Mouse (Mus musculus): ENCODE measurements around the gene Cdc25a.

Cdc25a gene

DNA sequence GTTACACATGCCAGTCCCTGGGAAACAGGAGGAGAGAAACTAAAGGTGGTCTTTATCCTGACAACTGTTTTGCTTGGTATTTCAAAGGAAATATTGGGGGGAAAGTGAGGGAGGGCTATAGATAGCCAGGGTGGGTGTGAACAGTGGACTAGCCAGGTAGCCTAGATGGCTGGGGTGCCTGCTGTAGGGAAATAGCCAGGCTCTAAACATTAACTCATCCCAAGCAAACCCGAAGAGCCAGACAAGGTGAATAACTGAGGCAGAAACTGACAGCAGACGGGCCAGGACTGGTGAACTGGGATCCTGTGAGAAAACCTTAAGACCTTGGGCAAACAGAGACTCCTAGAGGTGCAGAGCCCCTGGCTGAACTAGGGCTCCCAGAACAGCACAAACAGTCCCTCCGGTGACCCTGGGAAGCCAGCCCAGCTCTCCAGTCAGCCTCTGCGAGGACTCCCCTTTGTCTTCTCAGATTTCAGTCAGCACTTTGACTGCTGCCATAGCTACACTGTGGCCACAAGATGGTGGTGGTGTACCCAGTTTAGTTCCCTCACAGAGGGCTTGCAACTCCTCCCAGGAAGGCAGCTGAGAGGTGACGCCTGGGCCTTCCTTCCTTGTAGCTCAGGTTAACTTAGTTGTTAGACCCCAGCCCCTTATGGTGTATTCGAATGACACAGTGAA is 19.2 kb downstream of the Cdc25a start:
- no peak for DNase-seq (ENCODE audit: low spot score)

DNA sequence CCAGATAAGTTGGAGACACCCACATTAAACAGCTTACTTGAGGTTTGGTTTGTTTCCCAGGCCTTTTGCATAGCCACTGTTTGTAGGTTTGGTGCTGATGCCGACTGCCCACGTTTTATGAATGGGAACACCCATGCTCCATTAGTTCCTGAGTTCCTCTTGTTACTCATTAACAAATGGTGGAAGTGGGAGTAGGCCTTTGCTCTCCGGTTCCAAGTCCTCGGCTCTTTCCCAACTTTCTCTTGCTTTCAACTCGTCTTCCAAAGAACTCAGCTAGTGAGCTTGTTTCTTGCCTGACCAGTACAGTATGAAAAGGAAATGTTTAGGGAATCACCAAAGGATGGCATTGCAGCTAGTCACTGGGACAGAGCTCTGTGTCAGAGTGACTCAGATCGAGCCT is 20.2 kb downstream of the Cdc25a start:
- DNase-seq (ENCODE audit: low spot score), result no peak

DNA sequence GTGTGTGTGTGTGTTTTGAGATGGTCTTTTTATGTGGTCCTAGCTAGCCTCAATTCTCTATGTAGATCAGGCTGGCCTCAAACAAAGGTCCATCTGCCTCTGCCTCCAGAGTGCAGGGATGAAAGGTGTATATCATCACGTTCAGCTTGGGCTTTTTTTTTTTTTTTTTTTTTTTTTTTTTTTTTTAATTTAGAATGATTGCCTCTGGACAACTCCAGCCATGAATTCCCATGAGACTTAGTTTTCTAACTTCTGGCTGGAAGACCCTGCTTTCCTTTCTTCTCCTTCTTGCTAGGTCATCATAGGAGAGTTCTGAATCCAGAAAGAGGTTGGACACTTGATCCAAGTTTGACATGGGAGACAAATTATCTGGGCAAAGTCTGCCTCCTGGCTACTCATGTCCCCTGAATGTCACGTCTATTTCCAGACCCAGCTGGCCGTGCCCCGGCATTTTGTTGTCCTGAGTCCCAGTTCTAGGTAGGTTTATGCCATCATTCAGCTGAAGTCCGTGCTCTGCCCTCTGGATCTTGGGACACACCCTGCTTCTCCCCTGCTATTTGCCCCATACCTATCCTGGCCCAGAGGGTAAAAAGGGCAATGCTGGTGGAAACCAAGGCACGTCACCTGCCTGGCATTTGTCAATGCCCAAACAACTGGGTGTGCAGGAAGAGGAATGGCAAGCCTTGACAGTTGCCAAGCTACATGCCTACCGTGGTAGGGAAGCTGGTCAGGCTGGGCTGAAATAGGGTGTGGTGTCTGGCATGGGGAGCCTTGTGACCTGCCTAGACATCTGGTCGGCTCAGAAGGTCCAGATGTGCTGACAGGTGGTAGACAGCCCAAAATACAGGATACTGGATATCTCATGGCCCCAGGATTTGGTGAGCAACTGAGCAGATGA is 21.1 kb downstream of the Cdc25a start:
- DNase-seq (ENCODE audit: low spot score), result no peak

DNA sequence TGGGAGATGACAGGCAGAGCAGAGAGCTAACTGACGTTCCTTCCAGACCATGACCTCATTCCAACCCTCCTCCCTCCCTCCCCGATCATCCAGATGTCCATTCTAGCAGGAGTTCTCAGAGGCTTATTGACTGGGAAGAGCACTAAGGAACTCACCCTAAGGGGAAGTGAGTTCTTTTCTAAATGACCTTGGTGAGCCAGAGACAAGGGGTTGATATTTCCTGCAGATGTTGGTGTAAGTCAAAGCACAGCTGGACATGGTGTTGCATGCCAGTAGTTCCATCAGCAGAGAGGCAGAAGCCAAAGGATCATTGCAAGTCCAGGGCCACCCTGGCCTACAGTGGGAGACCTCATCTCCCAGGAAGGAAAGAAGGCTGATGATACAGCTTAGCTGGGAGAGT is 22.6 kb downstream of the Cdc25a start:
- no peak for DNase-seq (ENCODE audit: low spot score)

DNA sequence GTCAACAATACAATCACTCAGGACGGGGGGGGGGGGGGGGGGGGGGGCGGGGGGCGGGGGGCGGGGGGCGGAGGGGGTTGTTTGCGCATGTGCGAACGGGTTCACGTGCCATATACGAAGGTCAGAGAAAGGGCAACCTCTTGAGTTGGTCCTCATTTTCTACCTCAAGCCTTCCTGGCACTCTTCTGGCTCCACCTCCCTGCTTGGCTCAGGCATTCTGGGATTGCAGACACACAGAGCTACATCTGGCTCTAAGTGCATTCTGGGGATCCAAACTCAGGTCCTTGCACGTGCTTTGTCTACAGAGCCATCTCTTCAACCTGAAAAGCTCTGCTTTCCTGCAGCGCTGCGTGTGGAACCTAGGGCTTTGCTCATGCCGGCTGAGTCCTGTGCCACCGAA is 24.0 kb downstream of the Cdc25a start:
- no peak for DNase-seq (ENCODE audit: low spot score)

DNA sequence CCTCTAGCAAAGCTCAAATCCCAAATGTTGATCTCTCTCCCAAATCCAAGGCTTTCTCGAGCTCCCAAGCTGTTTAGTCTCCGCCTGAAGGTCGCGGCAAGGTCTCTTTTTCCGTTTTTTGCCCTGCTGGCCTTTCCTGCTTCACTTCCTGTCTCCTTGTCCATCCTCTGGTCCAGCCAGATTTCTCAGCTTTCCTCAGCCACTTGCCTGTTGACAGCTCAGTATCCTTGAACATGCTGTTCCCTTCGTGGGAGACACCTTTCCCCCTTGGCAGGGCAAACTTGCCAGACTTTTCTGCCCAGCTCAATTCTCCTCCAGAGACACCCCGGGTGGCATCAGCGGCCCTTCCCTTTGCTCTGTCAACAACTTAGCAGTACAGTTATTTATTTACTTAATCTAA is 24.4 kb downstream of the Cdc25a start:
- DNase-seq (ENCODE audit: low spot score), result no peak

DNA sequence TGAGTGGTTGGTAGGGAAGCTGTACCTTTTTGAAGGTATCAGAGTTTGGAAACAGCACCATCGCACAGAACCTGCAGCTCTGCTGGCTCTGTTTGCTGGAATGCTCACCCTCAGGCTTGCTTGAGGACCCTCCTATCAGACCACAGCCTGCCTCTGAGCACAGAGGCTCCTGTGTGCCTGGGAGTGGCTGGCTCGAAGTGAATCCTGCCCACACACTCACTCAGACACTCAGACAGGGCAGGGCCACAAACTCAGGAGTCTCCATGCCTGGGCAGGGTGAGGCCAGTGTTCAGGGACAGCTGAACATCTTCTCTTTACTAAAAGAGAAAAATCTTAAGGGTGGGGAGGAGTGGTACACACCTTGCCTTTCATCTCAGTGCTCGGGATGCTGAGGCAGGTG is 25.2 kb downstream of the Cdc25a start:
- no peak for DNase-seq (ENCODE audit: low spot score)

DNA sequence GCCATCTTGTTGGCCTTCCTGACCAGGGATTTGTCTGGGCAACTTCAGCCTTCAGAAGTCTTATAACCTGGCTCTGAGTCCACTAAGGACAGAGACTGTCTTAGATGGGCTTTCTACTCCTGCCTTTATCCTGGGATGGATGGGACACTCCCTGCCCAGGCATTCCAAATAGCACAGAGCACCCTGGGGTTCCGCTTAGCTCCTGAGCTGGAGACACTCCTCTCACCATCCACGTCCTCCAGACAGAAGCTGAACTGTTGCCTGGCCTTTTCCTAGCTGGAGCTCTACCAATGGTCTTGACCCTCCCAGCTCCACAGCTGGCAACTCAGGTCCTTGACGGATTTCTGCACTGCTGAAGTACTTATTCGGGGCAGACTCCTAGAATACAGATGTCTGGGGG is 26.9 kb downstream of the Cdc25a start:
- no peak for DNase-seq (ENCODE audit: low spot score)

DNA sequence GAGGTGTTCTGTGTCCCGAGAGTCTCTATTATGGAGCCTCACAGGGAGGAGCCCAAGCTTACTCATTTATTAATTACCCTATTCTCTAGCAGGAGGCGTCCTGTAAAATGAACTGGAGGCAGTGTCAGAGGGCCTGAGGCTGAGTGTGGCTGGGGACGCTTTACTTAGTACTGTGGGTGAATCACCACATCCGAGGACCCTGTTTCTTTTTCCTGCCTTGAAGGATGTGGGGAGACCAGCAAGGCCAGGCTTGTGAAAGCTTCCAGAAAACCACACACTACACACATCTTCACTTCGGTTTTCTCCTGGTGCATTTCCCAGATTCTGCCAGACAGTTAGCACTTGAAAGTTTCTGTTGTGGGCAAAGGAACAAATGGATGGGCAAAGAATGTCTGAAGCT is 27.4 kb downstream of the Cdc25a start:
- DNase-seq (ENCODE audit: low spot score), result no peak

DNA sequence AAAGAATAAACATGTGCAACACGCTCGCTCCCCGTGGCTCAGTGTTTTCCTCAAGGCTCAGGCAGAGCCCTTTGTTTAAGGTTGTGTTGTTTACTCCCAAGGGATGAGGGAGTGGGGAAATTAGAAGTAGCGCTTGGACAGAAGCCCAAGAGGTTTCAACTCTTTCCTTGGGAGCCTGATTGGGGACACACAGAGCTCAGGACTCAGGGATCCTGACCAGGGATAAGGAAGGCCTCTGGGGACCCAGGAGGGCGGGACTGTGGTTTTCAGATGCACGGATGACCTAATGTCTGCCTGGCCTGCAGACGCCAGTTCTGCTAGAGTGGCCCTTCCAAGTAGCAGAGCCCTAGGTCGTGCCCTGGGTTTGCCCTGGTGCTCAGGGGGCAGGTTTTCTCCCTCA is 31.9 kb downstream of the Cdc25a start:
- no peak for DNase-seq (ENCODE audit: low spot score)

DNA sequence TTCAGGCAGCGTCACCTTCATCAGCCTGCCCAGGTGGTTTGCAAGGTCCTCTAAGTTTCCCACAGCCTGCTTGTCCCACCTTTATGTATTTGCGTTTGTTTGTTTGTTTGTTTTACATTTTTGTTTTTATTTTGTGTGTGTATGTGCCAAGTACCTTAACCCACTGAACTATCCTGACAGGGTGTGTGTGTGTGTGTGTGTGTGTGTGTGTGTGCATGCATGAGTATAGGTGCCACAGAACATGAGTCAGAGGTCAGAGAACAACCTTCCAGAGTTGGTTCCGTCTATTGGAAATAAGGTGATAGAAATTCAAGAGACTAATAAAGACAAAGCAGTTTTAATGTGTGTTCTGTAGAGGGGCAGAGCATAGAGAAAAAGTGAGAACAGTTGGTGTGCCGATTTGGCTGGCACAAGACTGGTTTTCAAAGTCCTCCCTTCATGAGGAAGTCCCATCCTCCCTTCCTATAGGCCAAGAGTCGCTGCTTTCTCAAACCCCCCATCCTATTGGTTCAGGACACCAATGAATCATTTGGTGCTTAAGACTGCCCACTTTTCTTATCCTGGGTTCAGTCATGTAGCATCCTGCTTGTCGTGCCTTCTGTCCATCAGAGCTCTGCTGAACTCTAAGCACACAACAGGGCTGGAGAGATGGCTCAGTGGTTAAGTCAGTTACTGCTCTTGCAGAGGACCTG is 32.5 kb downstream of the Cdc25a start:
- DNase-seq (ENCODE audit: low spot score), result no peak

DNA sequence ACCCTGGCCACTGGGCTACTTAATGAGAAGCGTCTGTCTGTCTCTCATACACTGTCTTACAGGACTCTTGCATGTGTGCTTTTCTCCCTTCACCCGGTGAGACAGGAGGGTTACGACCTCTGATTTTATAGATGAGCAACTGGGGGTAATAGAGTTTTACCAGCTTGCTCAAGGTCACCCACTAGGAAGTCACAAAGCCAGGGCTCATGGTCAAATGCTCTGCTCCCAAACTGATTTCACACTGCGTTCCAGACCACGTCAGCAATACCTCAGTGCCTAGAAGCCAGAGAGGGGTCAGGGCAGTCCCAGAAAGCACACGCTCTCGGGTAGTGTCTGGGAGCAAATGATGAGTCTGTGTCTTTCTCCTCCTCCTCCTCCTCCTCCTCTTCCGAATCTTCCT is 33.7 kb downstream of the Cdc25a start:
- no peak for DNase-seq (ENCODE audit: low spot score)

DNA sequence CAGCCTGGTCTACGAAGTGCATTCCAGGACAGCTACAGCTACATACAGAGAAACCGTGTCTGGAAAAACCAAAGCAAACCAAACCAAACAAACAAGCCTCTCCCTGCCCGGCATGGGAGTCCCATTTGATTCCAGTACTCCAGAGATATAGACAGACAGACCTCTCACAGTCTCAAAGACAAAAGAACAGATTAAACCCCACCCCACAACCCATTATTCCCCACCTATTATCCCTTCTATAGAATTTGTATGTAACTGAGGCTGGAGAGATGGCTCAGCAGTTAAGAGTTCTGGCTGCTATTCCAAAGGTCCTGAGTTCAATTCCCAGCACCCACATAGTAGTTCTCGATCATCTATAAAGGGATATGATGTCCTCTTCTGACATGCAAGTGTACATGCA is 34.5 kb downstream of the Cdc25a start:
- no peak for DNase-seq (ENCODE audit: low spot score)

DNA sequence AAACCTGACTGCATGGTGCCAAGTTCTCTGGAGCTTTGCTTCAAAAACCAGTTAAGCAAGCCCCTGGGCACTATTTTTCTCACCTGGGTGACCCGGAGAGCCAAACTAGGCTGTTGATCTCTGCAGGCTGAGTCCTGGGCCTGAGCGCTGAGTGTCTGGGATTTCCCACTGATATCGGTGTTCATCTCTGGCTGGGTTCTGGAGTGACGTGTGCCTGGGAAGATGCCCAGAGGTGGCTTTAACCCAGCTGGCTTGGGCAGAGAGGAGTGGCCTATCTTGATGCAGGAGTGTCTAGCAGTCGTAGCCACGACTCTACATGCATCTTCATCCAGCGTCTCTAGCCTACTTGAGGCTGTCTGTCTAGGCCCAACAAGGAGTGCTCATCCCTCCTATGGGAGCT is 36.4 kb downstream of the Cdc25a start:
- no peak for DNase-seq (ENCODE audit: low spot score)

DNA sequence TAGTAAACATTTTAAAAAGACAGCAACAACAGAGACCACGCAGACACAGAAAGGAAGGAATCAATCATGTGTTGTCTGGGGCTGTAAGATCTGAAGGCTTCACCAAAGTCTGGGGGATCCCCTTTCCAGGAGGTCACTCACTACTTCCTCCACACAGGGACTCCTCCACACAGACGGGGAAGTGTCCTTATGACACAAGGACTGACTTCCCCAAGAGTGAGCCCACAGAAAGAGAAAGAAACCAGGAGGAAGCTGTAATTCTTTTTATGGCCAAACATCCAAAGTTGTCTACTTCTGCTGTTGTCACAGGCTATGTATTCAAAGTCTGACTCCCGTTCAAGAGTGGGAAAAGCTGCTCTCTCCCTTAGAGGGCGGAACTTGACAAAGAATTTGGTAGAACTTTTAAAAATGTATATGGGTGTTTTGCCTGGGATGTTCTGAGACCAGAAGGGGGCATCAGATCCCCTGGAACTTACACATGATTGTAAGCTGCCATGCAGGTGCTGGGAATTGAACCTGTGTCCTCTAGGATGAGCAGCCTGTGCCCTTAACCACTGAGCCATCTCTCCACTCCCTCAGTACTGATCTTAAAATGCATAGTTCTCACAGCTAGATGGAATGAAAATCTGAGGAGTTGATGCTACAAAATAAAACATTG is 39.0 kb downstream of the Cdc25a start:
- DNase-seq (ENCODE audit: low spot score), result no peak

DNA sequence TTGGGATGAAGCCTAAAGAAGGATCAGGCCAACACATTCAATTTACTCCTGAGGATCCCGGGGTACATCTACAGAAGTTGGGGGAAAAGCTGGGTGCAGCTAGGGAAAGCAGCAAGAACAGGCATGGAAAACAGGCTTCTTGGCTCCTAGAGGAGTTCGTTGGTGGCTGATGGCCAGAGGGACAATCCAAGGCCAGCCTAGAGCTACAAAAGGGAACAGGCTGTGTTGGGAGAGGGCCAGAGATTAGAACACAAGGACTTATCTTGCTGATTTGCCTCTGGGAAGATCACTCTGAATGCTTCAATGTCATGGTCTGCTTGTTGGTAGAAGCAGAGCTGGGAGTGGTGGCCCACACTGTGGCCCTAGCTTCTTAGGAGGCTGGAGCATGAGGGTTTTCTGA is 42.6 kb downstream of the Cdc25a start:
- no peak for DNase-seq (ENCODE audit: low spot score)

DNA sequence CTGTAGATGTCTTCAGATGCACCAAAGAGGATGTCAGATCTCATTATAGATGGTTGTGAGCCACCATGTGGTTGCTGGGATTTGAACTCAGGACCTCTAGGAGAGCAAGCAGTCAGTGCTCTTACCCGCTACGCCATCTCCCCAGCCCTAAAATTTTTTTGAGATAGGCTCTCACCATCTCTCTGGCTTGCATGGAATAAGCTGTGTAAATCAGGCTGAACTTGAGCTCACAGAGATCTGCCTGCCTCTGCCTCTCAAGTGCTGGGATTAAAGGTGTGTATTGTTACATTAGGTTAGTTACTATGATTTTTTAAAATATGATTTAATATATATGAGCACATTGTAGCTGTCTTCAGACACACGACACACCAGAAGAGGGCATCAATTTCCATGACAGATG is 53.8 kb downstream of the Cdc25a start:
- no peak for DNase-seq (ENCODE audit: low spot score)

DNA sequence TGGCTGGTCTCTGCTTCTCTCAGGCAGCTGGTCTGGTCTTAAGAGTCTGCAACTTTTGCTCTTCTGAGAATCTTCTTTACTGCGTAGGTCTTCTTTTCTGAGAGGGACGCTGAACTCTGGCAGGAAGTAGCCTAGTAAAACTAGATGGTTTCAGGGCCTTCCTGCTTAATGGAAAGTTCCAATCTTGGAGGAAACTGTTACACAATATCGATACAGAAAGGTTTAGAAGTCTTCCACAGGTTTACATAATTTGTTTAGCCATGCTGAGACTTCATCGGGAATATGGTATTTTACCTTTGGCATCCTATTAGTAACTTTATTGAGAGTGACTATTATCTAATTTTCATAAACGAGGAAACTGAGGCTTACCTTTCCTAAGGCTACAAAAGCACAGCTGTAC is 54.7 kb downstream of the Cdc25a start:
- no peak for DNase-seq (ENCODE audit: low spot score)

DNA sequence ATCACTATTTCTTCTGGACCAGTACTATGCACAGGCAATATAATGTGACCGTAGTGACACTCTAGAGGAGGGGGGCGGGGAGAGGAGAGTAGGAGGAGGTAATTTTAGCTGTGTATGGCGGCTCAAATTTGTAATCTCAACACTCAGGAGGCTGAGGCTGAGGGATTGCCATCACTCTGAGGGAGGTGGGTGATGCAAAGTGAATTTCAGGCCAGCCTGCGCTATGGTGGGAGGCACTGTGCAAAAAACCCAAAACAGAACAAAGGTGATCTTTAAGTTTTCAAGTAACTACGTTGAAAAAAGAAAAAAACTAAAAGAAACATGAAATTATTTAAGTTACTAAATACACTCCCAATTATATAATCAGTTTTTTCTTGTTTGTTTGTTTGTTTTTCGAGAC is 55.4 kb downstream of the Cdc25a start:
- no peak for DNase-seq (ENCODE audit: low spot score)

DNA sequence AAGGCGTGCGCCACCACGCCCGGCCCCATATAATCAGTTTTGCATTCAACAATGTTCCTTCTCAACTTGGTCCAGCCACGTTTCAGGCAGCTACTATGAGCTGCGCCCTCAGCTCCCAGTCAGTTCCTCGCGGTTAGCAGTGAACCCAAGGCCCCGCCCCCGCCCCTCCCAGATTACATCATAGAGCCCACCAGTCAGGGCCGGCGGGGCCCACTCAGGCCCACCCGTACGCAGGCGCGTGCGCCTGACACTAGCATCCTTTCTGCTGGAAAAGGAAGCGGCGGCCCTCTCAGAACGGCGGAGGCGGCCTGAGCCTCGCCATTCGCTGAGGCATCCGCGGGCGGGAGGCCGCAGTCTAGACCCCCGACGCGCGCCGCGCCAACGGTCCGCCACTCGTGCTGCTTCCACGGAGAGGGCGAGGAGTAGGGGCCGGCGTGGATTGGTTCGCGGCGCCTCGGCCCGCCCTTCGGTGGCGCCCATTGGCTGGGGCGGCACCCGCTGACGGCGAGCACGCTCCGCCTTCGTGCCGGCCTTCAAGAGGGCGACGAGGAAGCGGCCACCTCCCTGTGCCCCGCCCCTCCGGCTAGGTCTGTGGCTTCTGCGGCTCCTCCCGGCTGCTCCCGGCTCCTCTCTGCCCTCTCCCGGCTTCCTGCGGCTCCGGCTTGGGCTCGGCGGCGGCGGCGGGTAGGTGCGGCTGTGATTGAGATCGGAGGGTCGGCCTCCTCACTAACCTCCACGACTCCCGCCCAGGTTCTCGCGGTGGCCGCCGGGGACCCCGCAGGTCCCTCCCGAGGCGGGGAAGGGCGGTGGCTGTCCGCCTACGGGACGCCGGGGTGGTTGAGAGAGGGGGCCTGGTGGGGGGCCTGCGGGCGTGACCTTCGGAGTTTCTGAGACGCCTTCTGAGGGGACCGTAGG is 56.1 kb downstream of the Cdc25a start, which contains the start of gene Map4:
Map4 (plus strand) TSS at position 204 of the 915 bp plus-strand sequence.
- peak; percentile 92 for DNase-seq (ENCODE audit: low spot score)

DNA sequence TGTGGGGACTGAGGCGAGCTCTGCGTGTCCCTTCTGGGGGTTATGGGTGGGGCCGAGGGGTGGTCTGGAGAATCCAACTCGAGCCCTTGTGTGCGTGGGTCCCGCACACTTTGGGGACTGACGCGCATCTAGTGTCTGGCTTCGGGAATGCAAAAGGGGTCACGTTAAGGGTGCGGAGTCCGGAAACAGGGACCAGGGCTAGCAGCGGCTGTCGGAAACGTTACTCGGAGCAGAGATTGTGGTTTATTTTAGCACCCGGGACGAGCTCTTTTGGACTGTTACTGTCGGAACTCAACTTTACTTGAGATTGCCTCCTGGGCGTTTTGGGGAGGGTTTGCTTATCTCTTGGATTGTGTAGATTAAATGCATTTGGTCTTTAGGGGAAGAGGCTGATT is 57.0 kb downstream of the Cdc25a start:
- no peak for DNase-seq (ENCODE audit: low spot score)
